Mouse (Mus musculus) heart, adult 2 months (tissue): ENCODE measurements around the gene Tesc. TPM values are rescaled to one million over a fixed set of nuclear protein-coding genes. Genes with fewer than 3 reads are reported as not detected.

Experiments used
- DNase-seq, 2 experiments: peaks; one replicate each; pipeline ENCODE4 v3.0.0; 2021
- H3K27ac ChIP-seq: fragments of 200-600 bp; 2 replicates; pipeline ENCODE4 v1.8.1; 2022
- H3K27me3 ChIP-seq: fragments of 200-500 bp; 2 replicates; pipeline ENCODE4 v1.6.1; 2012; ENCODE audit warnings: mild to moderate bottlenecking, low read length, inconsistent platforms, mixed read lengths; ENCODE audit not compliant: control insufficient read depth, insufficient read depth
- H3K36me3 ChIP-seq: fragments of 200-500 bp; 2 replicates; pipeline ENCODE4 v1.6.1; 2012; ENCODE audit warnings: low read length, inconsistent platforms; ENCODE audit not compliant: control insufficient read depth, insufficient read depth
- H3K4me1 ChIP-seq: fragments of 200-500 bp; 2 replicates; pipeline ENCODE4 v1.6.1; 2011; ENCODE audit warnings: low read length; ENCODE audit not compliant: control insufficient read depth, insufficient read depth
- H3K4me3 ChIP-seq: fragments of 200-600 bp; 2 replicates; pipeline ENCODE4 v1.8.1; 2022
- H3K79me2 ChIP-seq: fragments of 200-500 bp; replicated peaks from 2 replicates; pipeline ENCODE4 v1.6.1; 2012; ENCODE audit warnings: mild to moderate bottlenecking, inconsistent platforms, low read length, moderate library complexity, mixed read lengths; ENCODE audit not compliant: control insufficient read depth, insufficient read depth
- H3K9ac ChIP-seq: fragments of 200-500 bp; 2 replicates; pipeline ENCODE4 v1.6.1; 2012; ENCODE audit warnings: low read depth, mild to moderate bottlenecking, control low read depth, inconsistent platforms, low read length, mixed read lengths
- CTCF ChIP-seq: fragments of 200-600 bp; IDR thresholded peaks from 2 replicates; pipeline ENCODE4 v1.8.1; 2022; ENCODE audit warnings: antibody characterized with exemption, mild to moderate bottlenecking, moderate library complexity
- EP300 ChIP-seq: fragments of 200-500 bp; IDR thresholded peaks from 2 replicates; pipeline ENCODE4 v1.6.1; 2011; ENCODE audit warnings: low read depth, low read length, control low read depth; ENCODE audit not compliant: insufficient read depth
- POLR2A ChIP-seq: fragments of 200-500 bp; IDR thresholded peaks from 2 replicates; pipeline ENCODE4 v1.6.1; 2011; ENCODE audit warnings: mild to moderate bottlenecking, low read depth, low read length, control low read depth; ENCODE audit not compliant: insufficient read depth
- WGBS: fragments of 180-500 bp; shearing (Covaris S2); methylation state at CpG from one replicate; pipeline ENCODE4 v1.1.7; 2018; 5-methylcytosine and 5-hydroxymethylcytosine counted together
- intact Hi-C: fragments of 180-260 bp; cut with DNase I; formaldehyde crosslinking; loops from one replicate; pipeline ENCODE4 v1.15.1; 2025
- polyA plus RNA-seq: library from polyadenylated mRNA; depleted of rRNA; stranded (reverse); fragments of >200 nt; gene quantifications from 2 replicates; pipeline ENCODE4 v1.2.3, GENCODE M21; 2012
- total RNA-seq, 2 experiments: library from RNA; stranded (reverse); gene quantifications; 2 replicates each; pipeline ENCODE4 v1.2.3; 2021

The Tesc gene
- total and polyA plus RNA-seq, 3 experiments = 125 to 231 (median 200) TPM

GRCm38 (mm10) chr5:118063181-118063621 lies 35.7 kb downstream of the Tesc start:
- 68% methylated on average over 8 of the region's 8 CpGs for WGBS
- Histone ChIP-seq H3K27me3 (no peaks in the 10 kb centered on the region), H3K4me1 (peaks cover 4% of the 10 kb centered on the region; the same call in 1 of the 2 replicates), H3K9ac (no peak overlapping the region), H3K27ac (no peak overlapping the region), H3K79me2 (no peaks in the 10 kb centered on the region), H3K36me3 (no peaks in the 10 kb centered on the region), H3K4me3 (no peak overlapping the region)
- no peak for DNase-seq
- intact Hi-C loops = no loop called here
- TF ChIP-seq CTCF (no peak), EP300 (no peak), POLR2A (no peak)

GRCm38 (mm10) chr5:118064284-118064901 lies 36.9 kb downstream of the Tesc start:
- TF ChIP-seq CTCF = no peak
- no peak for TF ChIP-seq EP300
- no peak for TF ChIP-seq POLR2A
- Histone ChIP-seq H3K4me1 (peaks cover 4% of the 10 kb centered on the region; the same call in 1 of the 2 replicates), H3K4me3 (no peak overlapping the region), H3K27me3 (no peaks in the 10 kb centered on the region), H3K9ac (no peak overlapping the region), H3K79me2 (no peaks in the 10 kb centered on the region), H3K27ac (peak overlapping the region; percentile 79), H3K36me3 (no peaks in the 10 kb centered on the region)
- DNase-seq = no peak
- WGBS = 84% methylated on average over 10 of the region's 10 CpGs
- intact Hi-C loops = no loop called here

GRCm38 (mm10) chr5:118065516-118066255 lies 38.1 kb downstream of the Tesc start:
- Histone ChIP-seq H3K27me3 (no peaks in the 10 kb centered on the region), H3K4me1 (peaks cover 3% of the 10 kb centered on the region; the same call in 1 of the 2 replicates), H3K4me3 (no peak overlapping the region), H3K79me2 (no peaks in the 10 kb centered on the region), H3K36me3 (no peaks in the 10 kb centered on the region), H3K9ac (peak overlapping the region; percentile 20; the same call in 1 of the 2 replicates), H3K27ac (peak overlapping the region; percentile 79)
- TF ChIP-seq POLR2A (no peak), EP300 (peak; percentile 52; the same call in 1 of the 2 replicates), CTCF (no peak)
- intact Hi-C loops = loop anchor here (5.0 kb wide), 1 partner anchor 38 kb away; the partner anchor contains the start of gene Tesc
- peak; percentile 53 to 69 for DNase-seq
- 61% methylated on average over 19 of the region's 19 CpGs for WGBS

- intact Hi-C loops = loop anchor here (5.0 kb wide), 1 partner anchor 40 kb away; the partner anchor contains the start of gene Tesc
- TF ChIP-seq CTCF (peak; percentile 86), POLR2A (no peak)
Observed at GRCm38 (mm10) chr5:118066828-118067227, 39.3 kb downstream of the Tesc start.

GRCm38 (mm10) chr5:118067572-118067971 lies 40.0 kb downstream of the Tesc start:
- Histone ChIP-seq H3K27ac (no peak overlapping the region; the same call in 1 of the 2 replicates), H3K9ac (no peak overlapping the region)
- WGBS = 69% methylated on average over 4 of the region's 4 CpGs

More at GRCm38 (mm10) chr5:118066828-118067227, 39.3 kb downstream of the Tesc start:
- Histone ChIP-seq H3K27me3 (no peaks in the 10 kb centered on the region), H3K36me3 (no peaks in the 10 kb centered on the region), H3K4me1 (peaks cover 3% of the 10 kb centered on the region; the same call in 1 of the 2 replicates), H3K4me3 (no peak overlapping the region), H3K79me2 (no peaks in the 10 kb centered on the region), H3K27ac (peak overlapping the region; percentile 40; the same call in 1 of the 2 replicates), H3K9ac (no peak overlapping the region)
- DNase-seq = peak; percentile 67 to 81
- 69% methylated on average over 5 of the region's 5 CpGs for WGBS

More at GRCm38 (mm10) chr5:118067572-118067971, 40.0 kb downstream of the Tesc start:
- intact Hi-C loops = loop anchor here (5.0 kb wide), 1 partner anchor 40 kb away; the partner anchor contains the start of gene Tesc
- Histone ChIP-seq H3K4me1 (peaks cover 3% of the 10 kb centered on the region; the same call in 1 of the 2 replicates), H3K79me2 (no peaks in the 10 kb centered on the region), H3K27me3 (no peaks in the 10 kb centered on the region), H3K4me3 (no peak overlapping the region), H3K36me3 (no peaks in the 10 kb centered on the region)
- no peak for DNase-seq
- TF ChIP-seq CTCF = no peak
- TF ChIP-seq POLR2A = no peak
- TF ChIP-seq EP300 = no peak
